Mouse (Mus musculus): ENCODE data around the gene Sod1.

- no peak for TF ChIP-seq EP300 (IDR thresholded peaks at IDR 0.05; ENCODE audit: low read depth)
- no peak for TF ChIP-seq CTCF (IDR thresholded peaks at IDR 0.05; ENCODE audit: low read depth)
Measured at GRCm38 (mm10) chr16:90199174-90199573, 21.4 kb upstream of the Sod1 start.

Measured in liver, embryonic 14.5 days (tissue).